Mouse (Mus musculus) forebrain, embryonic 11.5 days (tissue): ENCODE data around the gene Cep295nl. TPM values are rescaled to one million over a fixed set of nuclear protein-coding genes. Genes with fewer than 3 reads are reported as not detected.

Experiments used
- ATAC-seq: fragments of 200-750 bp; cut with Nextera tagmentation; replicated peaks from 2 replicates; pipeline ENCODE4 v1.8.0; 2017; ENCODE audit warnings: moderate TSS enrichment; ENCODE audit not compliant: low FRiP score
- DNase-seq: peaks from one replicate; pipeline ENCODE4 v3.0.0-alpha.2; 2017; ENCODE audit warnings: low spot score
- H3K27ac ChIP-seq: fragments of 300-500 bp; sonication (generic); 2 replicates; pipeline ENCODE4 v1.5.1; 2014; ENCODE audit warnings: low read depth, low read length
- H3K27me3 ChIP-seq: fragments of 300-500 bp; sonication (generic); 2 replicates; pipeline ENCODE4 v1.6.1; 2014; ENCODE audit warnings: mild to moderate bottlenecking, low read length, mixed read lengths; ENCODE audit not compliant: control insufficient read depth, insufficient read depth
- H3K36me3 ChIP-seq: fragments of 300-500 bp; sonication (generic); 2 replicates; pipeline ENCODE4 v1.6.1; 2014; ENCODE audit warnings: mild to moderate bottlenecking, low read length, moderate library complexity, mixed read lengths; ENCODE audit not compliant: control insufficient read depth, insufficient read depth
- H3K4me1 ChIP-seq: fragments of 300-500 bp; sonication (generic); replicated peaks from 2 replicates; pipeline ENCODE4 v1.6.1; 2014; ENCODE audit warnings: low read length, mixed read lengths; ENCODE audit not compliant: control insufficient read depth, insufficient read depth
- H3K4me2 ChIP-seq: fragments of 300-500 bp; sonication (generic); 2 replicates; pipeline ENCODE4 v1.6.1; 2014; ENCODE audit warnings: low read depth, mild to moderate bottlenecking, low read length, moderate library complexity, mixed read lengths; ENCODE audit not compliant: severe bottlenecking
- H3K4me3 ChIP-seq: fragments of 300-500 bp; sonication (generic); 2 replicates; pipeline ENCODE4 v1.5.1; 2014; ENCODE audit warnings: low read depth, low read length
- H3K9ac ChIP-seq: fragments of 300-500 bp; sonication (generic); 2 replicates; pipeline ENCODE4 v1.6.1; 2014; ENCODE audit warnings: low read length
- H3K9me3 ChIP-seq: fragments of 300-500 bp; sonication (generic); 2 replicates; pipeline ENCODE4 v1.6.1; 2016; ENCODE audit warnings: low read length, mixed read lengths; ENCODE audit not compliant: control insufficient read depth
- WGBS: fragments of 180-500 bp; shearing (Covaris S2); extraction: QIAGEN DNeasy Blood & Tissue Kit; methylation state at CpG from one replicate; pipeline ENCODE4 v1.1.7; 2014; 5-methylcytosine and 5-hydroxymethylcytosine counted together
- polyA plus RNA-seq: library from polyadenylated mRNA; unstranded; fragments of >200 nt; fragmentation: Nextera tagmentation; extraction: Ambion mirVana; gene quantifications from 2 replicates; pipeline ENCODE4 v1.2.1, GENCODE M21; 2014

The Cep295nl gene
- polyA plus RNA-seq, 1 experiment from 2014 or later: 0.44 TPM

GRCm38 (mm10) chr11:118324541-118324940 is 17.8 kb downstream of the Cep295nl start:
- WGBS: 73% methylated on average over 5 of the region's 5 CpGs
- no peaks in the 10 kb centered on the region; the same call in 1 of the 2 replicates for H3K4me1 ChIP-seq
- H3K9ac ChIP-seq: no peak overlapping the region
- no peak overlapping the region for H3K4me2 ChIP-seq
- DNase-seq (no peak), ATAC-seq (no peak)
- no peaks in the 10 kb centered on the region for H3K27me3 ChIP-seq
- no peak overlapping the region for H3K4me3 ChIP-seq
- no peaks in the 10 kb centered on the region for H3K36me3 ChIP-seq
- no peak overlapping the region for H3K27ac ChIP-seq
- H3K9me3 ChIP-seq: no peaks in the 10 kb centered on the region

- WGBS: 95% methylated on average over 5 of the region's 5 CpGs
- no peak for DNase-seq
- Histone ChIP-seq H3K4me1 (no peaks in the 10 kb centered on the region; the same call in 1 of the 2 replicates), H3K27ac (no peak overlapping the region), H3K9me3 (no peaks in the 10 kb centered on the region), H3K9ac (no peak overlapping the region), H3K36me3 (no peaks in the 10 kb centered on the region), H3K4me3 (no peak overlapping the region), H3K27me3 (no peaks in the 10 kb centered on the region), H3K4me2 (no peak overlapping the region)
- ATAC-seq: no peak
Observed at GRCm38 (mm10) chr11:118323974-118324373, 18.3 kb downstream of the Cep295nl start.

GRCm38 (mm10) chr11:118322647-118323046 is 19.7 kb downstream of the Cep295nl start:
- H3K9ac ChIP-seq: no peak overlapping the region
- ATAC-seq (no peak), DNase-seq (no peak)
- H3K9me3 ChIP-seq: no peaks in the 10 kb centered on the region
- H3K36me3 ChIP-seq: no peaks in the 10 kb centered on the region
- no peak overlapping the region for H3K27ac ChIP-seq
- no peak overlapping the region for H3K4me2 ChIP-seq
- H3K4me1 ChIP-seq: no peaks in the 10 kb centered on the region; the same call in 1 of the 2 replicates
- 79% methylated on average over 3 of the region's 3 CpGs for WGBS
- no peak overlapping the region for H3K4me3 ChIP-seq
- H3K27me3 ChIP-seq: no peaks in the 10 kb centered on the region

DNA sequence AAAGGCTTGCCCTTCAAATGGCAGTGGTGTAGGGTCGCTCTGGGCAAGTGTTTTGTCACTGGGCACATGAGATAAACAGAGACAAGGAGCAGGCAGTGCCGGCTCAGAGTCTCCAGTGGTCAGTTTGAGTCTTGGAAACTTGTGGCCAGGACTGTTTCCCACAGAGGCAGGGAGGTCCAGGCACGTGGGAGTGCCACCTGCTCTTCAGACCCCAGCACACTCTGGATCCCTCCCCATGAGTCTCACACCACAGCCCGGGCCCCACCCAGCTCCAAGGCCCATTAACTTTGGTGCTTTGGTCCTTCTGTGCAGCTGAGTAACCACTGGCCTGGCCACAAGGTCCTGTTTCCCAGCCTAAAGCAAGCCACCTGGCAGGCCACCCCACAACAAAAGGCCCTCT is 20.3 kb downstream of the Cep295nl start:
- H3K27me3 ChIP-seq: no peaks in the 10 kb centered on the region
- WGBS: 77% methylated on average over 4 of the region's 4 CpGs
- H3K4me1 ChIP-seq: no peaks in the 10 kb centered on the region
- no peaks in the 10 kb centered on the region for H3K9me3 ChIP-seq
- no peak overlapping the region for H3K4me2 ChIP-seq
- H3K9ac ChIP-seq: no peak overlapping the region
- no peak overlapping the region for H3K27ac ChIP-seq
- no peak overlapping the region for H3K4me3 ChIP-seq
- ATAC-seq: no peak
- no peaks in the 10 kb centered on the region for H3K36me3 ChIP-seq
- DNase-seq: no peak

- Histone ChIP-seq H3K9ac (no peak overlapping the region), H3K4me3 (no peak overlapping the region), H3K4me1 (no peaks in the 10 kb centered on the region), H3K27ac (no peak overlapping the region), H3K36me3 (no peaks in the 10 kb centered on the region), H3K27me3 (no peaks in the 10 kb centered on the region), H3K4me2 (no peak overlapping the region), H3K9me3 (no peaks in the 10 kb centered on the region)
- no peak for ATAC-seq
- no peak for DNase-seq
- 88% methylated on average over 7 of the region's 7 CpGs for WGBS
Observed at GRCm38 (mm10) chr11:118321500-118321899, 20.8 kb downstream of the Cep295nl start.

DNA sequence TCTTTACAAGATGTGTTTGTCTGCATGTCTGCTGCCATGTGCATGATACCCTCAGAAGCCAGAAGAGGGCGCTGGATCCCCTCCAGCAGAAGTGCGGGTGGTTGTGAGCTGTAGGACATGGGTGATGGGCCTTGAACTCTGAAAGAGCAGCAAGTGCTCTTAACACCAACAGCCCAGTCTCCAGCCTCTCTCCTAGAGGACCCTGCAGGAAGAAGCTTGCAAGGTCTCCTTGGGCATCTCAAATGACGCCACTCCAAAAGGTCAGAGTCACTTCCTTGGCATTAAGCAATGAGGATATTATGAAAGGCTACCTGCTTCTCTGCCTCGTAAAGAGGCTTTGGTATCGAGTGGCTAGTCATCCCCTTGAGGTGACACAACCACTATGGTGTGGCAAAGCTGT is 23.6 kb downstream of the Cep295nl start:
- Histone ChIP-seq H3K9me3 (no peaks in the 10 kb centered on the region), H3K4me1 (no peaks in the 10 kb centered on the region), H3K36me3 (no peaks in the 10 kb centered on the region; the same call in 1 of the 2 replicates), H3K27me3 (no peaks in the 10 kb centered on the region), H3K4me2 (no peak overlapping the region), H3K9ac (no peak overlapping the region), H3K27ac (no peak overlapping the region), H3K4me3 (no peak overlapping the region)
- DNase-seq: peak; percentile 60
- 72% methylated on average over 5 of the region's 5 CpGs for WGBS
- no peak for ATAC-seq

DNA sequence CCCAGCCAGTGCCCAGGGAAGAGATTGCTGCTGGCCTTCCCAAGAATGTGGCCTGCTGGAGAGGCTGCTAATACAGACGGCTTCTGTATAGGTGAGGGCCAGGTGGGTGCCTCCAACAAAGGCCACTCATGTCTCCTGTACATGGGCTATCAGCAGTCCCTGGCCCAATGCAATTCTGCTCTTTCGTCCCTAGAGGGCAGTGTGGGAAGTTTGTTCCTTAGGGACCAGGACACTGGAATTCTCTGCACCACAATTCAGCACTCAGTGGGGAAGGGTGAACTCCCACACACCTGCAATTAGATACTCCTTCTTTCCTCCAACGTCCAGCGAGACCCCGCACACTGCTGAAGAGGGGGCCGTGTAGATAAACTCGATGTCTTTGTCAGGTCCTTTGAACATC is 25.2 kb downstream of the Cep295nl start:
- H3K36me3 ChIP-seq: no peaks in the 10 kb centered on the region; the same call in 1 of the 2 replicates
- H3K9ac ChIP-seq: no peak overlapping the region
- ATAC-seq (no peak), DNase-seq (peak; percentile 65)
- H3K4me2 ChIP-seq: no peak overlapping the region
- no peak overlapping the region for H3K4me3 ChIP-seq
- H3K27me3 ChIP-seq: no peaks in the 10 kb centered on the region
- no peaks in the 10 kb centered on the region for H3K9me3 ChIP-seq
- no peaks in the 10 kb centered on the region for H3K4me1 ChIP-seq
- no peak overlapping the region for H3K27ac ChIP-seq
- WGBS: 37% methylated on average over 7 of the region's 7 CpGs

GRCm38 (mm10) chr11:118316231-118316806 is 26.0 kb downstream of the Cep295nl start:
- Histone ChIP-seq H3K4me2 (no peak overlapping the region), H3K4me3 (no peak overlapping the region), H3K36me3 (no peaks in the 10 kb centered on the region; the same call in 1 of the 2 replicates), H3K9ac (no peak overlapping the region), H3K27me3 (no peaks in the 10 kb centered on the region), H3K9me3 (no peaks in the 10 kb centered on the region), H3K27ac (no peak overlapping the region), H3K4me1 (no peaks in the 10 kb centered on the region)
- ATAC-seq (no peak), DNase-seq (no peak)
- 87% methylated on average over 8 of the region's 8 CpGs for WGBS

DNA sequence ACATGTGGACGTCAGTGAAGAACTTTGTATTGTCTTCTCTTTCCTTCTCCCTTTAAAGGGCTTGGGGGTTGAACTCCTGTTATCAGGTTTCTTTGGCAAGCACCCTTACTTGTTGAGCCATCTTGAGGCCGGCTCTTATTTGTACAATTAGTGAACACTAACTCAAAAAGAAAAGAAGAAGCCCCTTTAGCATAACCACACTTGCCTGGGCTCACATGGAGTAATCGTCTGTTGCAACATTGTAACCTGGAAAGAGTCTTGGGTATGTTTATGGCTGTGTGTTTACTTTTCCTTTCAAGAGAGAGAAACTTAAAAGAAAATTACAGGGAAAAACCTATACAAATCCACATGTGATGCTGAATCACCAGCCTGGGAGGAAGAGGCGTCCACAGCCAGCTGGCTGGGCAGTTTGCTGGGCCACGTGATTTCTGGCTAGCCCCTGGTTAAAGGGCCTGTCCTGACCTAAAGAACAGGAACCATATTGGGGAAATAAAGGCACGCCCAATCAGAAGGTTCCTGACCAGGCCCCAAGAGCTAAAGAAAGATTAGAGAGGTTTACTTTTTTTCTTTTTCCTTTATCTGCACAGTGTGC is 30.1 kb downstream of the Cep295nl start:
- no peak for ATAC-seq
- no peak for DNase-seq
- Histone ChIP-seq H3K27me3 (no peaks in the 10 kb centered on the region), H3K9me3 (no peaks in the 10 kb centered on the region; the same call in 1 of the 2 replicates), H3K36me3 (peaks cover 4% of the 10 kb centered on the region), H3K4me1 (no peaks in the 10 kb centered on the region), H3K27ac (no peak overlapping the region), H3K4me2 (no peak overlapping the region), H3K9ac (no peak overlapping the region), H3K4me3 (no peak overlapping the region)
- 79% methylated on average over 6 of the region's 6 CpGs for WGBS
